Mouse (Mus musculus): ENCODE data around the gene Chp1. TPM values are rescaled to one million over a fixed set of nuclear protein-coding genes. Genes with fewer than 3 reads are reported as not detected.

Gene Chp1
- polyA plus RNA-seq, 1 experiment from 2014 or later, result 61.0 TPM

- H3K36me3 ChIP-seq (ENCODE audit: control insufficient read depth, insufficient read depth, low read length), result no peaks in the 10 kb centered on the region
- no peak for ATAC-seq (ENCODE audit: low read depth)
- H3K4me3 ChIP-seq (ENCODE audit: low read length), result no peak overlapping the region
- no peaks in the 10 kb centered on the region for H3K9me3 ChIP-seq (ENCODE audit: control insufficient read depth, low read length)
- no peak overlapping the region for H3K4me2 ChIP-seq (ENCODE audit: low read depth, low read length)
- 0 out of 2 replicates have a peak, but pooled peaks cover 4% of the 10 kb centered on the region for H3K4me1 ChIP-seq (replicated peaks; ENCODE audit: control insufficient read depth, insufficient read depth, low read length)
- no peaks in the 10 kb centered on the region for H3K27me3 ChIP-seq (ENCODE audit: control insufficient read depth, insufficient read depth, low read depth, low read length)
- H3K9ac ChIP-seq (ENCODE audit: low read length), result no peak overlapping the region
- WGBS, result 84% methylated on average over 3 of the region's 3 CpGs
- H3K27ac ChIP-seq (ENCODE audit: low read length), result no peak overlapping the region
Measured at GRCm38 (mm10) chr2:119558039-119558438, 10.5 kb downstream of the Chp1 start.

- ATAC-seq (ENCODE audit: low read depth), result peak; percentile 12; the same call in 1 of the 2 replicates
- no peak overlapping the region for H3K4me3 ChIP-seq (ENCODE audit: low read length)
- no peaks in the 10 kb centered on the region for H3K9me3 ChIP-seq (ENCODE audit: control insufficient read depth, low read length)
- WGBS, result 43% methylated on average over 7 of the region's 7 CpGs
- 0 out of 2 replicates have a peak, but pooled peaks cover 4% of the 10 kb centered on the region for H3K4me1 ChIP-seq (replicated peaks; ENCODE audit: control insufficient read depth, insufficient read depth, low read length)
- H3K27ac ChIP-seq (ENCODE audit: low read length), result no peak overlapping the region; the same call in 1 of the 2 replicates
- no peak overlapping the region for H3K9ac ChIP-seq (ENCODE audit: low read length)
- no peaks in the 10 kb centered on the region for H3K27me3 ChIP-seq (ENCODE audit: control insufficient read depth, insufficient read depth, low read depth, low read length)
- H3K36me3 ChIP-seq (ENCODE audit: control insufficient read depth, insufficient read depth, low read length), result no peaks in the 10 kb centered on the region
- no peak overlapping the region for H3K4me2 ChIP-seq (ENCODE audit: low read depth, low read length)
Measured at GRCm38 (mm10) chr2:119558737-119559340, 11.3 kb downstream of the Chp1 start.

- ATAC-seq (ENCODE audit: low read depth), result no peak
- no peak overlapping the region for H3K4me3 ChIP-seq (ENCODE audit: low read length)
- H3K4me1 ChIP-seq (replicated peaks; ENCODE audit: control insufficient read depth, insufficient read depth, low read length), result 0 out of 2 replicates have a peak, but pooled peaks cover 4% of the 10 kb centered on the region
- no peak overlapping the region for H3K27ac ChIP-seq (ENCODE audit: low read length)
- 73% methylated on average over 3 of the region's 3 CpGs for whole genome bisulfite sequencing
- H3K36me3 ChIP-seq (ENCODE audit: control insufficient read depth, insufficient read depth, low read length), result peaks cover 2% of the 10 kb centered on the region; the same call in 1 of the 2 replicates
- H3K27me3 ChIP-seq (ENCODE audit: control insufficient read depth, insufficient read depth, low read depth, low read length), result no peaks in the 10 kb centered on the region
- H3K9ac ChIP-seq (ENCODE audit: low read length), result no peak overlapping the region
- no peaks in the 10 kb centered on the region for H3K9me3 ChIP-seq (ENCODE audit: control insufficient read depth, low read length)
- no peak overlapping the region for H3K4me2 ChIP-seq (ENCODE audit: low read depth, low read length)
Measured at GRCm38 (mm10) chr2:119561794-119562193, 14.3 kb downstream of the Chp1 start.

- 84% methylated on average over 4 of the region's 4 CpGs for WGBS
- ATAC-seq (ENCODE audit: low read depth), result no peak
- H3K4me3 ChIP-seq (ENCODE audit: low read length), result no peak overlapping the region
Measured at GRCm38 (mm10) chr2:119565284-119565683, 17.8 kb downstream of the Chp1 start.

GRCm38 (mm10) chr2:119566182-119566855 lies 18.8 kb downstream of the Chp1 start:
- no peak for ATAC-seq (ENCODE audit: low read depth)

More at GRCm38 (mm10) chr2:119565284-119565683, 17.8 kb downstream of the Chp1 start:
- Histone ChIP-seq H3K4me2 (ENCODE audit: low read depth, low read length) (no peak overlapping the region), H3K4me1 (replicated peaks; ENCODE audit: control insufficient read depth, insufficient read depth, low read length) (no peaks in the 10 kb centered on the region), H3K9me3 (ENCODE audit: control insufficient read depth, low read length) (no peaks in the 10 kb centered on the region), H3K27ac (ENCODE audit: low read length) (no peak overlapping the region), H3K36me3 (ENCODE audit: control insufficient read depth, insufficient read depth, low read length) (peaks cover 2% of the 10 kb centered on the region; the same call in 1 of the 2 replicates), H3K9ac (ENCODE audit: low read length) (no peak overlapping the region), H3K27me3 (ENCODE audit: control insufficient read depth, insufficient read depth, low read depth, low read length) (no peaks in the 10 kb centered on the region)

GRCm38 (mm10) chr2:119572471-119572870 lies 25.0 kb downstream of the Chp1 start:
- ATAC-seq (ENCODE audit: low read depth), result no peak
- WGBS, result 69% methylated on average over 1 of the region's 1 CpGs
- Histone ChIP-seq H3K27ac (ENCODE audit: low read length) (no peak overlapping the region), H3K4me3 (ENCODE audit: low read length) (no peak overlapping the region), H3K4me1 (replicated peaks; ENCODE audit: control insufficient read depth, insufficient read depth, low read length) (no peaks in the 10 kb centered on the region), H3K9me3 (ENCODE audit: control insufficient read depth, low read length) (no peaks in the 10 kb centered on the region), H3K27me3 (ENCODE audit: control insufficient read depth, insufficient read depth, low read depth, low read length) (no peaks in the 10 kb centered on the region), H3K36me3 (ENCODE audit: control insufficient read depth, insufficient read depth, low read length) (no peaks in the 10 kb centered on the region), H3K4me2 (ENCODE audit: low read depth, low read length) (no peak overlapping the region), H3K9ac (ENCODE audit: low read length) (no peak overlapping the region)

More at GRCm38 (mm10) chr2:119566182-119566855, 18.8 kb downstream of the Chp1 start:
- Histone ChIP-seq H3K4me1 (replicated peaks; ENCODE audit: control insufficient read depth, insufficient read depth, low read length) (no peaks in the 10 kb centered on the region), H3K36me3 (ENCODE audit: control insufficient read depth, insufficient read depth, low read length) (peaks cover 2% of the 10 kb centered on the region; the same call in 1 of the 2 replicates), H3K27me3 (ENCODE audit: control insufficient read depth, insufficient read depth, low read depth, low read length) (no peaks in the 10 kb centered on the region), H3K4me3 (ENCODE audit: low read length) (no peak overlapping the region), H3K4me2 (ENCODE audit: low read depth, low read length) (no peak overlapping the region), H3K27ac (ENCODE audit: low read length) (no peak overlapping the region), H3K9me3 (ENCODE audit: control insufficient read depth, low read length) (no peaks in the 10 kb centered on the region), H3K9ac (ENCODE audit: low read length) (no peak overlapping the region)
- WGBS, result 83% methylated on average over 7 of the region's 7 CpGs

- Histone ChIP-seq H3K36me3 (ENCODE audit: control insufficient read depth, insufficient read depth, low read length) (no peaks in the 10 kb centered on the region), H3K4me3 (ENCODE audit: low read length) (no peak overlapping the region), H3K9ac (ENCODE audit: low read length) (no peak overlapping the region), H3K27ac (ENCODE audit: low read length) (no peak overlapping the region), H3K4me1 (replicated peaks; ENCODE audit: control insufficient read depth, insufficient read depth, low read length) (no peaks in the 10 kb centered on the region), H3K4me2 (ENCODE audit: low read depth, low read length) (no peak overlapping the region), H3K9me3 (ENCODE audit: control insufficient read depth, low read length) (no peaks in the 10 kb centered on the region), H3K27me3 (ENCODE audit: control insufficient read depth, insufficient read depth, low read depth, low read length) (no peaks in the 10 kb centered on the region)
- ATAC-seq (ENCODE audit: low read depth), result no peak
- WGBS, result 91% methylated on average over 3 of the region's 3 CpGs
Measured at GRCm38 (mm10) chr2:119581571-119581970, 34.1 kb downstream of the Chp1 start.

GRCm38 (mm10) chr2:119583439-119583838 lies 35.9 kb downstream of the Chp1 start:
- 55% methylated on average over 2 of the region's 2 CpGs for WGBS
- Histone ChIP-seq H3K4me3 (ENCODE audit: low read length) (no peak overlapping the region), H3K9me3 (ENCODE audit: control insufficient read depth, low read length) (no peaks in the 10 kb centered on the region), H3K4me2 (ENCODE audit: low read depth, low read length) (no peak overlapping the region), H3K36me3 (ENCODE audit: control insufficient read depth, insufficient read depth, low read length) (no peaks in the 10 kb centered on the region), H3K9ac (ENCODE audit: low read length) (no peak overlapping the region), H3K27me3 (ENCODE audit: control insufficient read depth, insufficient read depth, low read depth, low read length) (no peaks in the 10 kb centered on the region), H3K4me1 (replicated peaks; ENCODE audit: control insufficient read depth, insufficient read depth, low read length) (no peaks in the 10 kb centered on the region), H3K27ac (ENCODE audit: low read length) (no peak overlapping the region)
- no peak for ATAC-seq (ENCODE audit: low read depth)

- no peak overlapping the region for H3K4me3 ChIP-seq (ENCODE audit: low read length)
- H3K9me3 ChIP-seq (ENCODE audit: control insufficient read depth, low read length), result no peaks in the 10 kb centered on the region
- no peak overlapping the region for H3K9ac ChIP-seq (ENCODE audit: low read length)
- no peaks in the 10 kb centered on the region for H3K36me3 ChIP-seq (ENCODE audit: control insufficient read depth, insufficient read depth, low read length)
- no peaks in the 10 kb centered on the region for H3K27me3 ChIP-seq (ENCODE audit: control insufficient read depth, insufficient read depth, low read depth, low read length)
- WGBS, result 86% methylated on average over 8 of the region's 8 CpGs
- no peaks in the 10 kb centered on the region for H3K4me1 ChIP-seq (replicated peaks; ENCODE audit: control insufficient read depth, insufficient read depth, low read length)
- no peak overlapping the region for H3K27ac ChIP-seq (ENCODE audit: low read length)
- ATAC-seq (ENCODE audit: low read depth), result no peak
- H3K4me2 ChIP-seq (ENCODE audit: low read depth, low read length), result no peak overlapping the region
Measured at GRCm38 (mm10) chr2:119584282-119584681, 36.8 kb downstream of the Chp1 start.
